Mouse (Mus musculus) MEL (cell line): ENCODE measurements around the gene Cyp3a11.

Experiments
- CHD1 ChIP-seq: IDR thresholded peaks from 2 replicates; pipeline ENCODE4 v1.6.1; 2012; ENCODE audit warnings: low read depth, mild to moderate bottlenecking, inconsistent platforms, low read length, improper control_type of control experiment
- CTCF ChIP-seq, 3 experiments: IDR thresholded peaks in 2 of 3; conservative IDR thresholded peaks in 1 of 3; 2 replicates each; pipeline ENCODE4 v1.5.1; 2011 to 2012; ENCODE audit warnings: low read length in 3 of 3, low read depth in 2 of 3, mild to moderate bottlenecking in 2 of 3, improper control_type of control experiment in 1 of 3, inconsistent platforms in 1 of 3, mixed read lengths in 1 of 3, moderate library complexity in 1 of 3; ENCODE audit not compliant: control insufficient read depth in 1 of 3, insufficient read depth in 1 of 3, poor library complexity in 1 of 3, severe bottlenecking in 1 of 3
- EP300 ChIP-seq, 2 experiments: IDR thresholded peaks; 2 replicates each; pipeline ENCODE4 v1.6.1; 2011; ENCODE audit warnings: improper control_type of control experiment in 2 of 2, low read length in 2 of 2, low read depth in 1 of 2, mild to moderate bottlenecking in 1 of 2
- ETS1 ChIP-seq: IDR thresholded peaks from 2 replicates; pipeline ENCODE4 v1.6.1; 2012; ENCODE audit warnings: low read depth, mild to moderate bottlenecking, inconsistent platforms, low read length, improper control_type of control experiment, moderate library complexity
- JUND ChIP-seq: IDR thresholded peaks from 2 replicates; pipeline ENCODE4 v1.6.1; 2011; ENCODE audit warnings: low read depth, mild to moderate bottlenecking, improper control_type of control experiment, low read length
- KAT2A ChIP-seq: conservative IDR thresholded peaks from 2 replicates; pipeline ENCODE4 v1.6.1; 2012; ENCODE audit warnings: low read depth, low read length, improper control_type of control experiment, inconsistent platforms
- MAFK ChIP-seq: IDR thresholded peaks from 2 replicates; pipeline ENCODE4 v1.6.1; 2011; ENCODE audit warnings: low read depth, mild to moderate bottlenecking, low read length, improper control_type of control experiment, borderline replicate concordance
- MAZ ChIP-seq: IDR thresholded peaks from 2 replicates; pipeline ENCODE4 v1.6.1; 2012; ENCODE audit warnings: low read depth, mild to moderate bottlenecking, inconsistent platforms, low read length, improper control_type of control experiment
- POLR2A ChIP-seq, 2 experiments: IDR thresholded peaks; 2 replicates each; pipeline ENCODE4 v1.6.1; 2011 to 2012; ENCODE audit warnings: low read length in 2 of 2, mild to moderate bottlenecking in 2 of 2, control low read depth in 1 of 2, improper control_type of control experiment in 1 of 2, low read depth in 1 of 2, moderate library complexity in 1 of 2; ENCODE audit not compliant: control insufficient read depth in 1 of 2, insufficient read depth in 1 of 2, poor library complexity in 1 of 2
- UBTF ChIP-seq: IDR thresholded peaks from 2 replicates; pipeline ENCODE4 v1.6.1; 2012; ENCODE audit warnings: low read depth, mild to moderate bottlenecking, inconsistent platforms, low read length, improper control_type of control experiment, moderate library complexity, borderline replicate concordance; ENCODE audit not compliant: insufficient read depth
- ZMIZ1 ChIP-seq: IDR thresholded peaks from 2 replicates; pipeline ENCODE4 v1.6.1; 2012; ENCODE audit warnings: low read depth, mild to moderate bottlenecking, inconsistent platforms, low read length, improper control_type of control experiment, moderate library complexity
- ZNF384 ChIP-seq: IDR thresholded peaks from 2 replicates; pipeline ENCODE4 v1.6.1; 2012; ENCODE audit warnings: low read depth, mild to moderate bottlenecking, inconsistent platforms, low read length, improper control_type of control experiment

DNA sequence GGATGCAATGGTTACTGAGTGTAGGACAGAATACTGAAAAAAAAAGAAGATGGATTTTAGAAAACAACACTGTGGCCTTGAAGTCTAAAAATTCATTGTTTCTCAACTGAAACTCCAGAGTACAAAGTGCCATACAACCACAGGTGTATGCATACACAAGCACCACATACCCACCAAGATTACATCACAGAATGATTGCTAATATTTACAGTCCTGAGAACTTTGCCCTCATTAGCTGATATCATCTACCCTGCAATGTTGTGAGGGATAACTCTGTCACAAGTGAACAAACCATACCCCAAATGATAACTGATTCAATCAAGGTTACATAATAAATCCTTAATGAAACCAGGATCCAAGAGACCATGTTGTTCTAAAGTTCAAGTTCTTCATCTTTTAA is 1.4 kb upstream of the Cyp3a11 start:
- TF ChIP-seq CTCF (IDR thresholded peaks at IDR 0.05 in 2 of 3, conservative IDR thresholded peaks at IDR 0.05 in 1 of 3; ENCODE audit: control insufficient read depth in 1 of 3, insufficient read depth in 1 of 3, low read depth in 2 of 3, low read length in 3 of 3, poor library complexity in 1 of 3, severe bottlenecking in 1 of 3) (no peak), ZMIZ1 (no peak), UBTF (no peak), CHD1 (no peak), ETS1 (no peak), MAFK (no peak), POLR2A (IDR thresholded peaks at IDR 0.05; ENCODE audit: control insufficient read depth in 1 of 2, insufficient read depth in 1 of 2, low read depth in 1 of 2, low read length in 2 of 2, poor library complexity in 1 of 2) (no peak), JUND (no peak), KAT2A (no peak), MAZ (no peak), EP300 (IDR thresholded peaks at IDR 0.05; ENCODE audit: low read depth in 1 of 2, low read length in 2 of 2) (no peak), ZNF384 (no peak)
